Mouse (Mus musculus): ENCODE measurements around the gene Trpm8. TPM values are rescaled to one million over a fixed set of nuclear protein-coding genes. Genes with fewer than 3 reads are reported as not detected.

Trpm8 gene
- polyA plus RNA-seq, 1 experiment from 2014 or later = not detected

- no peak overlapping the region for H3K4me3 ChIP-seq (ENCODE audit: low read depth, low read length)
- DNase-seq (ENCODE audit: low spot score) (no peak), ATAC-seq (ENCODE audit: low FRiP score) (peak; percentile 22)
- no peak overlapping the region for H3K4me2 ChIP-seq (replicated peaks; ENCODE audit: low read depth, low read length)
- 76% methylated on average over 4 of the region's 4 CpGs for WGBS
- no peaks in the 10 kb centered on the region for H3K4me1 ChIP-seq (replicated peaks; ENCODE audit: control insufficient read depth, insufficient read depth, low read length)
- peaks cover 37% of the 10 kb centered on the region for H3K36me3 ChIP-seq (ENCODE audit: control insufficient read depth, insufficient read depth, low read length)
- peaks cover 54% of the 10 kb centered on the region for H3K9me3 ChIP-seq (ENCODE audit: control insufficient read depth, low read length)
- no peak overlapping the region for H3K27ac ChIP-seq (ENCODE audit: low read depth, low read length)
- no peaks in the 10 kb centered on the region for H3K27me3 ChIP-seq (ENCODE audit: control insufficient read depth, insufficient read depth, low read length)
- no peak overlapping the region for H3K9ac ChIP-seq (ENCODE audit: low read depth, low read length)
Observed at GRCm38 (mm10) chr1:88259643-88260024, 17.8 kb upstream of the Trpm8 start.

- H3K4me3 ChIP-seq (ENCODE audit: low read depth, low read length) = no peak overlapping the region
- no peaks in the 10 kb centered on the region for H3K4me1 ChIP-seq (replicated peaks; ENCODE audit: control insufficient read depth, insufficient read depth, low read length)
- WGBS = 81% methylated on average over 6 of the region's 6 CpGs
- no peak for DNase-seq (ENCODE audit: low spot score)
- H3K27me3 ChIP-seq (ENCODE audit: control insufficient read depth, insufficient read depth, low read length) = no peaks in the 10 kb centered on the region
- no peak overlapping the region for H3K27ac ChIP-seq (ENCODE audit: low read depth, low read length)
- peaks cover 41% of the 10 kb centered on the region for H3K36me3 ChIP-seq (ENCODE audit: control insufficient read depth, insufficient read depth, low read length)
- no peak overlapping the region for H3K4me2 ChIP-seq (replicated peaks; ENCODE audit: low read depth, low read length)
- no peak overlapping the region for H3K9ac ChIP-seq (ENCODE audit: low read depth, low read length)
- peak; percentile 7; the same call in 1 of the 2 replicates for ATAC-seq (ENCODE audit: low FRiP score)
- peaks cover 49% of the 10 kb centered on the region for H3K9me3 ChIP-seq (ENCODE audit: control insufficient read depth, low read length)
Observed at GRCm38 (mm10) chr1:88260114-88260513, 17.3 kb upstream of the Trpm8 start.

GRCm38 (mm10) chr1:88260604-88261377 lies 16.7 kb upstream of the Trpm8 start:
- peaks cover 44% of the 10 kb centered on the region for H3K9me3 ChIP-seq (ENCODE audit: control insufficient read depth, low read length)
- 84% methylated on average over 10 of the region's 10 CpGs for WGBS

DNA sequence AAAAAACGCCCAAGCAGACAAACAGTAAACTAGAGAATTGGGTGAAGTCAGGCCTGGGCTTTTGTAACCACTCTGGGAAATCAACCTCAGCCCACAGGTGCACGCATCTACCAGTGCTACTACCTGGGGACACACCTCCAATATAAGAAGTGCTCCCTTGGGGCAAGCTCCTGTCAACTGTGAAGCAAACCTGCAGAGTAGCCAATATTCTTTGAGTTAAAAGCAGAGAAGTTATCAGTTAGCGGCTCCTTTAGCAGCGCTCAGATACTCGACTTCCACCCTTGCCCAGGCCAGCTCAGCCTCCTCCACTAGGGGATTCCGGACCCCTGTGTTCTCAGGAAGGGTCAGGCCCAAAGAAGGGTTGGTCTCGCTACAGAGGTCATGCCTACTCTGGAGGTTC lies 15.8 kb upstream of the Trpm8 start:
- ATAC-seq (ENCODE audit: low FRiP score) (no peak), DNase-seq (ENCODE audit: low spot score) (no peak)
- H3K9ac ChIP-seq (ENCODE audit: low read depth, low read length) = no peak overlapping the region
- no peak overlapping the region for H3K4me2 ChIP-seq (replicated peaks; ENCODE audit: low read depth, low read length)
- H3K36me3 ChIP-seq (ENCODE audit: control insufficient read depth, insufficient read depth, low read length) = peaks cover 52% of the 10 kb centered on the region
- H3K9me3 ChIP-seq (ENCODE audit: control insufficient read depth, low read length) = peaks cover 38% of the 10 kb centered on the region
- no peak overlapping the region for H3K27ac ChIP-seq (ENCODE audit: low read depth, low read length)
- WGBS = 86% methylated on average over 7 of the region's 7 CpGs
- no peaks in the 10 kb centered on the region for H3K27me3 ChIP-seq (ENCODE audit: control insufficient read depth, insufficient read depth, low read length)
- no peak overlapping the region for H3K4me3 ChIP-seq (ENCODE audit: low read depth, low read length)
- H3K4me1 ChIP-seq (replicated peaks; ENCODE audit: control insufficient read depth, insufficient read depth, low read length) = no peaks in the 10 kb centered on the region

More at GRCm38 (mm10) chr1:88260604-88261377, 16.7 kb upstream of the Trpm8 start:
- ATAC-seq (ENCODE audit: low FRiP score) = no peak
- H3K36me3 ChIP-seq (ENCODE audit: control insufficient read depth, insufficient read depth, low read length) = peaks cover 47% of the 10 kb centered on the region
- H3K4me3 ChIP-seq (ENCODE audit: low read depth, low read length) = no peak overlapping the region
- DNase-seq (ENCODE audit: low spot score) = no peak
- no peak overlapping the region for H3K9ac ChIP-seq (ENCODE audit: low read depth, low read length)
- no peaks in the 10 kb centered on the region for H3K27me3 ChIP-seq (ENCODE audit: control insufficient read depth, insufficient read depth, low read length)
- H3K4me1 ChIP-seq (replicated peaks; ENCODE audit: control insufficient read depth, insufficient read depth, low read length) = no peaks in the 10 kb centered on the region
- H3K27ac ChIP-seq (ENCODE audit: low read depth, low read length) = no peak overlapping the region
- no peak overlapping the region for H3K4me2 ChIP-seq (replicated peaks; ENCODE audit: low read depth, low read length)

- no peak overlapping the region for H3K4me3 ChIP-seq (ENCODE audit: low read depth, low read length)
- no peak overlapping the region for H3K9ac ChIP-seq (ENCODE audit: low read depth, low read length)
- peaks cover 33% of the 10 kb centered on the region for H3K9me3 ChIP-seq (ENCODE audit: control insufficient read depth, low read length)
- H3K36me3 ChIP-seq (ENCODE audit: control insufficient read depth, insufficient read depth, low read length) = peaks cover 57% of the 10 kb centered on the region
- no peak overlapping the region for H3K27ac ChIP-seq (ENCODE audit: low read depth, low read length)
- no peak overlapping the region for H3K4me2 ChIP-seq (replicated peaks; ENCODE audit: low read depth, low read length)
- no peaks in the 10 kb centered on the region for H3K27me3 ChIP-seq (ENCODE audit: control insufficient read depth, insufficient read depth, low read length)
- no peaks in the 10 kb centered on the region for H3K4me1 ChIP-seq (replicated peaks; ENCODE audit: control insufficient read depth, insufficient read depth, low read length)
- ATAC-seq (ENCODE audit: low FRiP score) = no peak
- DNase-seq (ENCODE audit: low spot score) = no peak
- WGBS = 90% methylated on average over 4 of the region's 4 CpGs
Observed at GRCm38 (mm10) chr1:88262255-88262654, 15.2 kb upstream of the Trpm8 start.

GRCm38 (mm10) chr1:88262961-88263360 lies 14.5 kb upstream of the Trpm8 start:
- peaks cover 64% of the 10 kb centered on the region for H3K36me3 ChIP-seq (ENCODE audit: control insufficient read depth, insufficient read depth, low read length)
- WGBS = 79% methylated on average over 6 of the region's 6 CpGs
- DNase-seq (ENCODE audit: low spot score) (no peak), ATAC-seq (ENCODE audit: low FRiP score) (no peak)
- no peak overlapping the region for H3K27ac ChIP-seq (ENCODE audit: low read depth, low read length)
- peaks cover 27% of the 10 kb centered on the region for H3K9me3 ChIP-seq (ENCODE audit: control insufficient read depth, low read length)
- H3K4me2 ChIP-seq (replicated peaks; ENCODE audit: low read depth, low read length) = no peak overlapping the region
- H3K9ac ChIP-seq (ENCODE audit: low read depth, low read length) = no peak overlapping the region
- no peaks in the 10 kb centered on the region for H3K4me1 ChIP-seq (replicated peaks; ENCODE audit: control insufficient read depth, insufficient read depth, low read length)
- no peaks in the 10 kb centered on the region for H3K27me3 ChIP-seq (ENCODE audit: control insufficient read depth, insufficient read depth, low read length)
- no peak overlapping the region for H3K4me3 ChIP-seq (ENCODE audit: low read depth, low read length)

- H3K36me3 ChIP-seq (ENCODE audit: control insufficient read depth, insufficient read depth, low read length) = peaks cover 72% of the 10 kb centered on the region
- no peak overlapping the region for H3K4me2 ChIP-seq (replicated peaks; ENCODE audit: low read depth, low read length)
- H3K27me3 ChIP-seq (ENCODE audit: control insufficient read depth, insufficient read depth, low read length) = no peaks in the 10 kb centered on the region
- peaks cover 25% of the 10 kb centered on the region for H3K9me3 ChIP-seq (ENCODE audit: control insufficient read depth, low read length)
- H3K27ac ChIP-seq (ENCODE audit: low read depth, low read length) = no peak overlapping the region
- no peaks in the 10 kb centered on the region for H3K4me1 ChIP-seq (replicated peaks; ENCODE audit: control insufficient read depth, insufficient read depth, low read length)
- H3K9ac ChIP-seq (ENCODE audit: low read depth, low read length) = no peak overlapping the region
- no peak overlapping the region for H3K4me3 ChIP-seq (ENCODE audit: low read depth, low read length)
- DNase-seq (ENCODE audit: low spot score) = no peak
- no peak for ATAC-seq (ENCODE audit: low FRiP score)
- 91% methylated on average over 5 of the region's 5 CpGs for WGBS
Observed at GRCm38 (mm10) chr1:88263778-88264177, 13.7 kb upstream of the Trpm8 start.

DNA sequence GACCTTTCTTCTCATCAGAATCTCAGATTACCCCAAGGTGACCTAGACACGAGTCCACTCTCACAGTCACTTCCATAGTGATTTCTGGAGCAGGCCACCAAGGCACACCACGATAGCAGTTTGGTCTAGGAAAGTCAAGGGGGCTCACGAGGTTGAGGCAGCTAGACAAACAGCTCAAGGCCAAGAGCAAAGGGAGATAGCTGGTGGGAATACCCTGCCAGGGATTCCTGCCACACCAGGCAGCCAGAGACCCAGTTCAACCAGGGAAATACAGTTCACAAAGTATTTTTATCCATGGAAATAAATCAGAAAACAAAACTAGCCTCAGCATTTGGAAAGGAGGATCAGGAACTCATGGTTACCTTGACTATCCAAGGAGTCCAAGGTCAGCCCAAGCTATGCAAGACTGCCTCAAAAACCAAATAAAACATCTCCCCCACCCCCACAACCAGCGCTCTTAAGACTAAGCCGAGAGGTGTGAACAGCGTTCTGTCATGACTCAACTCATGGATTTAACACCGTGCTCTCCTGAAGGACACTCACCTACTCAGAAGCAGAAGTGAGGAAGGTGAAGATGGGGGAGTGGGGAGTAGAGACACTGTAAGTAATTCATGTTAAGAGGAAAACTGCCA lies 13.1 kb upstream of the Trpm8 start:
- H3K27ac ChIP-seq (ENCODE audit: low read depth, low read length) = no peak overlapping the region
- no peaks in the 10 kb centered on the region for H3K4me1 ChIP-seq (replicated peaks; ENCODE audit: control insufficient read depth, insufficient read depth, low read length)
- H3K4me3 ChIP-seq (ENCODE audit: low read depth, low read length) = no peak overlapping the region
- ATAC-seq (ENCODE audit: low FRiP score) (no peak), DNase-seq (ENCODE audit: low spot score) (no peak)
- H3K9ac ChIP-seq (ENCODE audit: low read depth, low read length) = no peak overlapping the region
- peaks cover 77% of the 10 kb centered on the region for H3K36me3 ChIP-seq (ENCODE audit: control insufficient read depth, insufficient read depth, low read length)
- H3K4me2 ChIP-seq (replicated peaks; ENCODE audit: low read depth, low read length) = no peak overlapping the region
- H3K9me3 ChIP-seq (ENCODE audit: control insufficient read depth, low read length) = peaks cover 22% of the 10 kb centered on the region
- 90% methylated on average over 7 of the region's 7 CpGs for WGBS
- no peaks in the 10 kb centered on the region for H3K27me3 ChIP-seq (ENCODE audit: control insufficient read depth, insufficient read depth, low read length)

DNA sequence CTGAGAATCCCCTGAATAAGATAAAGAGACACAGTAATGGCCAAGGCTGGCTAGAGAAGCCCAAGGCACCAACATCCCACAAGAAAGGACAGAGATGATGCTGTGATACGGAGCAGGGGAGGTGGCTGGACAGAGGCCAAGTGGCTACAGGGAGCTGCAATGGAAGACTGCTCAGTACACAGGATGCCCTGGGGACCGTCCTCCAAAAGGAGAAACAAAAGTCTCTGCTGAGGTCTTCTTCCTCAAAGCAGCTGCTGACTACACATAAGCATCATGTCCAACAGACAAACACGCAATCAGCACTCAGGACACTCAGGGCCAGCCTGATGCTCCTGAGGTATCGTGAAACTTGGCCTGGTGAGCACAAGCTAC lies 12.6 kb upstream of the Trpm8 start:
- Histone ChIP-seq H3K27me3 (ENCODE audit: control insufficient read depth, insufficient read depth, low read length) (no peaks in the 10 kb centered on the region), H3K36me3 (ENCODE audit: control insufficient read depth, insufficient read depth, low read length) (peaks cover 81% of the 10 kb centered on the region), H3K27ac (ENCODE audit: low read depth, low read length) (no peak overlapping the region), H3K9ac (ENCODE audit: low read depth, low read length) (no peak overlapping the region), H3K4me2 (replicated peaks; ENCODE audit: low read depth, low read length) (no peak overlapping the region), H3K9me3 (ENCODE audit: control insufficient read depth, low read length) (peaks cover 20% of the 10 kb centered on the region), H3K4me3 (ENCODE audit: low read depth, low read length) (no peak overlapping the region), H3K4me1 (replicated peaks; ENCODE audit: control insufficient read depth, insufficient read depth, low read length) (no peaks in the 10 kb centered on the region)
- 77% methylated on average over 4 of the region's 4 CpGs for WGBS
- no peak for ATAC-seq (ENCODE audit: low FRiP score)
- no peak for DNase-seq (ENCODE audit: low spot score)
